Mouse (Mus musculus) layer of hippocampus, adult 18-20 months (tissue): ENCODE data around the gene Cox8a. TPM values are rescaled to one million over a fixed set of nuclear protein-coding genes. Genes with fewer than 3 reads are reported as not detected.

Experiments used
- DNase-seq, 2 experiments: peaks; one replicate each; pipeline ENCODE4 v3.0.0; 2022; ENCODE audit warnings: low spot score in 2 of 2
- total RNA-seq, 2 experiments: library from RNA; stranded (reverse); gene quantifications; 2 replicates each; pipeline ENCODE4 v1.2.3; 2021

Cox8a gene
- total RNA-seq, 2 experiments from 2014 or later: 974 to 1,030 TPM

- no peak for DNase-seq
These were observed 6.8 kb upstream of the Cox8a start for GRCm38 (mm10) chr19:7224253-7224652.

- DNase-seq: no peak
These were observed 6.1 kb upstream of the Cox8a start for GRCm38 (mm10) chr19:7223488-7223887.

- DNase-seq: no peak
These were observed 4.8 kb upstream of the Cox8a start for GRCm38 (mm10) chr19:7222196-7222595.

- DNase-seq: no peak
These were observed 1.3 kb upstream of the Cox8a start for GRCm38 (mm10) chr19:7218753-7219152.

- no peak for DNase-seq
These were observed 481 bp upstream of the Cox8a start for GRCm38 (mm10) chr19:7217926-7218267.

- peak in 1 of 2 experiments; percentile 63 for DNase-seq
These were observed 2.9 kb downstream of the Cox8a start for GRCm38 (mm10) chr19:7214484-7214883.

GRCm38 (mm10) chr19:7213010-7213409 is 4.4 kb downstream of the Cox8a start:
- no peak for DNase-seq

GRCm38 (mm10) chr19:7212216-7212615 is 5.2 kb downstream of the Cox8a start:
- no peak for DNase-seq

- no peak for DNase-seq
These were observed 7.3 kb downstream of the Cox8a start for GRCm38 (mm10) chr19:7209907-7210646.

- DNase-seq: peak; percentile 91 to 95
These were observed 11.4 kb downstream of the Cox8a start, which contains the start of gene Otub1 for GRCm38 (mm10) chr19:7205753-7206736. Otub1 (minus strand) TSS chr19:7206316.

GRCm38 (mm10) chr19:7205326-7205725 is 12.1 kb downstream of the Cox8a start:
- DNase-seq: no peak

- no peak for DNase-seq
These were observed 12.5 kb downstream of the Cox8a start for GRCm38 (mm10) chr19:7204898-7205297.

GRCm38 (mm10) chr19:7200427-7200826 is 17.0 kb downstream of the Cox8a start:
- no peak for DNase-seq

- no peak for DNase-seq
These were observed 18.3 kb downstream of the Cox8a start for GRCm38 (mm10) chr19:7199089-7199488.

GRCm38 (mm10) chr19:7197445-7197844 is 20.0 kb downstream of the Cox8a start:
- no peak for DNase-seq

- DNase-seq: no peak
These were observed 20.6 kb downstream of the Cox8a start for GRCm38 (mm10) chr19:7196741-7197270.

- DNase-seq: peak in 1 of 2 experiments; percentile 66
These were observed 21.3 kb downstream of the Cox8a start for GRCm38 (mm10) chr19:7195900-7196728.

GRCm38 (mm10) chr19:7192561-7192967 is 24.9 kb downstream of the Cox8a start:
- DNase-seq: no peak

- DNase-seq: no peak
These were observed 25.8 kb downstream of the Cox8a start for GRCm38 (mm10) chr19:7191639-7192038.

GRCm38 (mm10) chr19:7190986-7191385 is 26.4 kb downstream of the Cox8a start:
- DNase-seq: no peak

- no peak for DNase-seq
These were observed 28.4 kb downstream of the Cox8a start for GRCm38 (mm10) chr19:7189026-7189425.
